Mouse (Mus musculus) heart, postnatal 0 days (tissue): ENCODE measurements at regions not wholly inside any gene's neighbourhood (a gene's known extent, or its start where the extent isn't known, plus 50 kb on each side); places are given as distances from the start of the nearest gene placed in this dataset.

Experiments
- ATAC-seq: fragments of 200-750 bp; cut with Nextera tagmentation; 2 replicates; pipeline ENCODE4 v1.8.0; 2017; ENCODE audit warnings: low read depth, moderate number of reproducible peaks, moderate library complexity; ENCODE audit not compliant: insufficient read depth
- DNase-seq: peaks from one replicate; pipeline ENCODE4 v3.0.0-alpha.2; 2016; ENCODE audit warnings: low spot score
- H3K27ac ChIP-seq: fragments of 300-500 bp; sonication (generic); 2 replicates; pipeline ENCODE4 v1.5.1; 2014; ENCODE audit warnings: low read depth, mild to moderate bottlenecking
- H3K27me3 ChIP-seq: fragments of 300-500 bp; sonication (generic); 2 replicates; pipeline ENCODE4 v1.6.1; 2014; ENCODE audit warnings: low read length, mixed read lengths; ENCODE audit not compliant: control insufficient read depth, insufficient read depth
- H3K36me3 ChIP-seq: fragments of 300-500 bp; sonication (generic); replicated peaks from 2 replicates; pipeline ENCODE4 v1.6.1; 2014; ENCODE audit warnings: low read length, mixed read lengths; ENCODE audit not compliant: control insufficient read depth, insufficient read depth
- H3K4me1 ChIP-seq: fragments of 300-500 bp; sonication (generic); 2 replicates; pipeline ENCODE4 v1.6.1; 2014; ENCODE audit warnings: antibody characterized with exemption; ENCODE audit not compliant: control insufficient read depth, insufficient read depth
- H3K4me2 ChIP-seq: fragments of 300-500 bp; sonication (generic); 2 replicates; pipeline ENCODE4 v1.6.1; 2014; ENCODE audit warnings: low read depth, mild to moderate bottlenecking, low read length, moderate library complexity
- H3K4me3 ChIP-seq: fragments of 300-500 bp; sonication (generic); 2 replicates; pipeline ENCODE4 v1.5.1; 2014; ENCODE audit warnings: low read depth, low read length
- H3K9ac ChIP-seq: fragments of 300-500 bp; sonication (generic); replicated peaks from 2 replicates; pipeline ENCODE4 v1.6.1; 2014; ENCODE audit warnings: low read depth, low read length, mixed read lengths
- H3K9me3 ChIP-seq: fragments of 300-500 bp; sonication (generic); replicated peaks from 2 replicates; pipeline ENCODE4 v1.6.1; 2016; ENCODE audit warnings: low read length; ENCODE audit not compliant: control insufficient read depth
- CTCF ChIP-seq: IDR thresholded peaks from 2 replicates; pipeline ENCODE4 v1.5.1; 2016; ENCODE audit warnings: antibody characterized with exemption, control low read depth, low read depth
- EP300 ChIP-seq: IDR thresholded peaks from 2 replicates; pipeline ENCODE4 v1.6.1; 2016; ENCODE audit warnings: antibody characterized with exemption, low read depth

- DNase-seq (no peak), ATAC-seq (no peak)
- Histone ChIP-seq H3K27me3 (no peaks in the 10 kb centered on the region), H3K27ac (no peak overlapping the region), H3K4me3 (no peak overlapping the region), H3K9ac (no peak overlapping the region), H3K9me3 (no peaks in the 10 kb centered on the region), H3K36me3 (no peaks in the 10 kb centered on the region), H3K4me2 (no peak overlapping the region), H3K4me1 (0 out of 2 replicates have a peak, but pooled peaks cover 8% of the 10 kb centered on the region)
- TF ChIP-seq CTCF (no peak), EP300 (no peak)
Observed at GRCm38 (mm10) chr12:63484087-63484486, 990.4 kb downstream of the Fscb start.

DNA sequence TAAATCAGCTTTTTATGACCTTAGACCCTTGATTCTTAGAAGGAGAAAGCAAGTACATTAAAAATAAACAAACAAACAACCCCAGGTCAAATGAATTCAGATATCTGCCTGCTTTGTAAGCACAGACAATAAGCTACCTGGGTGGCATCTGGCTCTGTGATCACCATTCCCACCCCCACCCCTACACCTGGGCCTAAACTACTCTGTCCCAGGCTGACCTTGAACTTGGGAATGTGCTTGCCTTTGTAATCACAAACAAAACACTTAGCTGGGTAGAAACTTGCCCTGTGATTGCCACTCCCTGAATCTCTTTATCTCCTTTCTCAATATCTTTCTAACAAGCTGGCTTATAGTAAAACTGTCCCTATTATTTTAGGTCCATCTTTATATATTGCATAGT lies 1005.6 kb downstream of the Fscb start:
- H3K27ac ChIP-seq, result no peak overlapping the region
- no peak for DNase-seq
- no peaks in the 10 kb centered on the region for H3K27me3 ChIP-seq
- no peaks in the 10 kb centered on the region for H3K9me3 ChIP-seq
- no peak for ATAC-seq
- H3K4me2 ChIP-seq, result no peak overlapping the region
- no peaks in the 10 kb centered on the region for H3K36me3 ChIP-seq
- no peaks in the 10 kb centered on the region for H3K4me1 ChIP-seq
- no peak overlapping the region for H3K4me3 ChIP-seq
- no peak overlapping the region for H3K9ac ChIP-seq
- TF ChIP-seq EP300 (no peak), CTCF (no peak)
